Mouse (Mus musculus): ENCODE measurements at regions not wholly inside any gene's neighbourhood (a gene's known extent, or its start where the extent isn't known, plus 50 kb on each side); places are given as distances from the start of the nearest gene placed in this dataset.
A peak's percentile ranks its signal among the peaks of the same experiment; 100 is the strongest.

DNA sequence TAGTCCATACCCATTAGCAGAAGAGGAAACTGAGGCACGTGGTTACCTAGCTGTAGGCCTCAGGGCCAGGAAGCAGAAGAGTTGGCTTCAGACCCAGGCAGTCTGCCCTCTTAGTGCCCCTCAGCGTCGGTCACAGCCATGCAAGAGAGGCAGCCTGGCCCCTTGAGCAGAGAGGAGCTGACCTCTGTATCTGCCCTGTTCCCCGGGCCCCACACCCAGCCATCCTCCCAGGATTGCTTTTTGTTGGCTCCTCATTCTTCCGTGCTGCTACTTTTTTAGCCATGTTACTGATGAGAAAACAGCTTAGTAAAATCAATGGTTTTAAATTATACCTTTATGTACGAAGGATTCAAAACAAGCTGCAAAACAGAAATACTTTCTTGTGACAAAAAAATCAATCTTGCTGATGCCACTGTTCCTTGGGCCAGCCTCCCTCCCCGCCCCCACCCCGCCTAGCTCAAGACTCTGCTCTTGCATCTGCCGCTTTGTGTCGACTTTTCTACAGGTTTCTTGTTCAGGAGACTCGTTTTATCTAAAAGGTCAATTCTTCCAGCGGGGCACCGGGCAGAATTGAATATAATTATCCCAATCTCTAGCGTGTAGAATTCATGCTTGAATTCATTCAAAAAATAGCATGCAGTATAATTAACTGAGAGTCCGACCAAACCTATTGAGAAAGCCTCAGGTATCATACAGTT, 70.8 kb downstream of the Sall1 start:
- Histone ChIP-seq H3K9me3 (no peaks in the 10 kb centered on the region), H3K4me1 (replicated peaks) (peaks cover 8% of the 10 kb centered on the region; the same call in 1 of the 2 replicates), H3K27me3 (0 out of 2 replicates have a peak, but pooled peaks cover 3% of the 10 kb centered on the region), H3K4me3 (no peak overlapping the region), H3K4me2 (no peak overlapping the region), H3K27ac (replicated peaks) (no peak overlapping the region), H3K36me3 (no peaks in the 10 kb centered on the region), H3K9ac (no peak overlapping the region)
- WGBS: 40% methylated on average over 15 of the region's 15 CpGs
- ATAC-seq (ENCODE audit: low read depth): no peak

- no peak overlapping the region for H3K4me2 ChIP-seq
Observed at GRCm38 (mm10) chr8:88958843-88959242, 85.1 kb downstream of the Sall1 start.

GRCm38 (mm10) chr8:88953178-88953577, 90.8 kb downstream of the Sall1 start:
- WGBS: 26% methylated on average over 2 of the region's 2 CpGs

More at GRCm38 (mm10) chr8:88958843-88959242, 85.1 kb downstream of the Sall1 start:
- no peaks in the 10 kb centered on the region for H3K36me3 ChIP-seq
- H3K4me1 ChIP-seq (replicated peaks): no peaks in the 10 kb centered on the region
- H3K27me3 ChIP-seq: no peaks in the 10 kb centered on the region
- no peak overlapping the region for H3K9ac ChIP-seq
- no peak for ATAC-seq (ENCODE audit: low read depth)
- no peak overlapping the region for H3K27ac ChIP-seq (replicated peaks)
- peaks cover 12% of the 10 kb centered on the region for H3K9me3 ChIP-seq
- no peak overlapping the region for H3K4me3 ChIP-seq

DNA sequence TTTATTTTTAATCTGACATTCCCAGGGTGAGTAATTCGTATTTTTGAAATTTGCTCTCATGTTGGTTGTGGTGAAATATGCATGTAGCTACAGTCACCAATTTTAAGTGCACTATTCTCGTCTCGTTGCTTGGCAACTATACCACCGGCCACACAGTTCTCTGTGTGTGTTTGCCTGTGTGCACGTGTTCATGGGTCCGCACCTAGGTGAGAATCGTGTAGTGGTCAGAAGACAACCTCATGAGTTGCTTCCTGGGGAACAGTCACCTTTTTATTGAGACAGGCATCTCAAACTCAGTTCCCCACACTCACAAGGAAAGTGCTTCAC, 92.2 kb downstream of the Sall1 start:
- Histone ChIP-seq H3K9ac (no peak overlapping the region), H3K36me3 (no peaks in the 10 kb centered on the region), H3K27ac (replicated peaks) (no peak overlapping the region), H3K9me3 (peaks cover 1% of the 10 kb centered on the region; the same call in 1 of the 2 replicates), H3K27me3 (no peaks in the 10 kb centered on the region), H3K4me3 (no peak overlapping the region), H3K4me1 (replicated peaks) (no peaks in the 10 kb centered on the region), H3K4me2 (no peak overlapping the region)
- no peak for ATAC-seq (ENCODE audit: low read depth)
- 90% methylated on average over 7 of the region's 7 CpGs for WGBS

More at GRCm38 (mm10) chr8:88953178-88953577, 90.8 kb downstream of the Sall1 start:
- no peak for ATAC-seq (ENCODE audit: low read depth)
- H3K4me3 ChIP-seq: no peak overlapping the region
- H3K4me2 ChIP-seq: no peak overlapping the region
- no peak overlapping the region for H3K9ac ChIP-seq
- no peak overlapping the region for H3K27ac ChIP-seq (replicated peaks)
- H3K36me3 ChIP-seq: no peaks in the 10 kb centered on the region
- no peaks in the 10 kb centered on the region for H3K4me1 ChIP-seq (replicated peaks)
- peaks cover 12% of the 10 kb centered on the region for H3K9me3 ChIP-seq
- H3K27me3 ChIP-seq: no peaks in the 10 kb centered on the region

DNA sequence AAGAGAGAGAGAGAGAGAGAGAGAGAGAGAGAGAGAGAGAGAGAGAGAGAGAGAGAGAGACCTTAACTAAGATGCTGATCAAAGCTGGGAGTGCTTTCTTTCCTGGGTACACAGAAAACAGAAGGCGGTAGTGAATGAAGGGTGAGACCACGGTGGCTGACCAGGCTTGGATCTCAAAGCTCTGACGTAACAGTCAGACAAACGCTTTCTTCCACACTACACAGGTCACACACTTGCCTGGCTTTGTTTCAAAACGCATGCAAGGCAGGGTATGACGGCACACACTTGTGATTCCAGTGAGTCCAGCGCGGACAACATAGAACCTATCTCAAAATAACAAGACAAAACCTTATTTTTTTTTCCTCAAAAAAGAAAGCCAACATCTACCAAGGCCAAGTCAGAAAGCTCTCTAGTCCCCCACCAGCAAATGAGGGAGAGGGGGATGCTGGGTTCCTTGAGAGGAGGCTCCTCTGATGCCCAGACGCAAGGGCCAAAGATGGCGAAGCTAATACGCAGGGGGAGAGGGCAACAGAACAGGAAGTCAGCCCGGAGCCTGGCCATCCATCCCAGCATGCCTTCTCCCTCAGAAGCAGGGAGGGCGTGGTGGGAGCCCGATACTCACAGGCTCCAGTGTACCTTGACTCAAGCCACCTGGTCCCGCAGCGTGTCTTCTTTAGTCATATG, 92.7 kb downstream of the Sall1 start:
- 92% methylated on average over 16 of the region's 16 CpGs for WGBS
- H3K9me3 ChIP-seq: no peaks in the 10 kb centered on the region

DNA sequence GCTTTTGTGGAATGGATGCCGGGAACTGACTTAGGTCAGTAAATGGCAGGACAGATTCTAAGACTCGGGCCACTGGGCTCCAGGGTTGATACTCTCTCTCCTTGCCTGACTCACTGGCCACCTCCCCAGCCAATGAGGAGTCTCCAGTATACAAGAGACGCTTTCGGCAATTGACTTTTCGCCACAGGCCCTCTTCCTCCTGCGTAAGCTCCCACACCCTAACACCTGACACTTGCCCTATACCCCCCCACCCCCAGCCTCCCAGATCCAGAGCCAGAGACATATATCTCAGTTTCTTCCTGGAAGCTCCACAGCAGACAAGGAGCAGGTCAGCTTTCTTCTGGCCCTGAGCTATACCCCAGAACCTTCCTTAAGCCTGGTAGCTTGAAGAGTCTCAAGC, 94.0 kb downstream of the Sall1 start:
- Histone ChIP-seq H3K27me3 (no peaks in the 10 kb centered on the region), H3K27ac (replicated peaks) (no peak overlapping the region), H3K9me3 (no peaks in the 10 kb centered on the region), H3K9ac (no peak overlapping the region), H3K4me3 (no peak overlapping the region), H3K4me1 (replicated peaks) (no peaks in the 10 kb centered on the region), H3K36me3 (no peaks in the 10 kb centered on the region), H3K4me2 (no peak overlapping the region)
- WGBS: 96% methylated on average over 6 of the region's 6 CpGs
- no peak for ATAC-seq (ENCODE audit: low read depth)

More for the DNA sequence above, 92.7 kb downstream of the Sall1 start:
- H3K4me3 ChIP-seq: no peak overlapping the region
- no peak overlapping the region for H3K9ac ChIP-seq
- no peaks in the 10 kb centered on the region for H3K27me3 ChIP-seq
- no peak overlapping the region for H3K4me2 ChIP-seq
- no peak overlapping the region for H3K27ac ChIP-seq (replicated peaks)
- no peak for ATAC-seq (ENCODE audit: low read depth)
- no peaks in the 10 kb centered on the region for H3K4me1 ChIP-seq (replicated peaks)
- H3K36me3 ChIP-seq: no peaks in the 10 kb centered on the region

DNA sequence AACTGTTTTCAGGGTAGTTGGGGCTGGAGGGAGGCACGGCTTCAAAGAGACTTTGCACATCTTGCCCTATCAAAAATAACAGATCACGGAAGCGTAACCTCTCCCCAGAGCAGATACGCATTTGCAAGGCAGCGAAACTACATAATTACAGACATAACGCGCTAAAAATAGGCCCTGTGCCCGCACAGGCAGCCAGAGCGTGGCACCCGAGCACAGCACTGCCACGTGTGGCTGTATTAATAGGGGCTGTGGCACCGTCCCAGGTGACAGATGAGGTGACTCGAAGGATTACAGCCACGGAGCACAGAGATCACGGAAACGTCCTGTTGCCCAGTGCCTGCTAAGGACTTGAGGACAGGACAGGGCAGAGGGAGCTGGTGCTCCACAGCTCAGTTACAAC, 95.0 kb downstream of the Sall1 start:
- Histone ChIP-seq H3K4me1 (replicated peaks) (no peaks in the 10 kb centered on the region), H3K9me3 (no peaks in the 10 kb centered on the region), H3K4me2 (no peak overlapping the region), H3K4me3 (no peak overlapping the region), H3K36me3 (no peaks in the 10 kb centered on the region), H3K27ac (replicated peaks) (no peak overlapping the region), H3K9ac (no peak overlapping the region), H3K27me3 (no peaks in the 10 kb centered on the region)
- no peak for ATAC-seq (ENCODE audit: low read depth)
- WGBS: 84% methylated on average over 16 of the region's 16 CpGs

DNA sequence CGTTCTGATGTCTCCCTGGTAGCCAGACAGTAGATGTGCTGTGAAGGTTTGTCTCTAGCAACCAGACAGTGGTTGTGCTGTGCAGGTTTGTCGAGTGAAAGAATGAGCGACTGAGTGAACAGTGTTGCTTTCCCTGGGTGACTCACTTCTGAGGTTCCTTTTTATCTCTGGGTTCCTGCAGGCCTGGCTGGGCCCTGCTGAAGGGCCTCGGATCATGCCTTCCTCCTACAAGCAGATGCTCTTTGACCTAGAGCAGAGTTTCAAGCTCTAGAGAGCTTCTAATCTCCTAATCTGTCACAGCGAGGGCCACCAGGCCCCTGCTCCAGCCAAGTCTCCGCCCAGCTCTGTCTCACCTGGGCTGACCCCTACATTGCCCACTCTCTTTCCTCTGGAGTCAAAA, 95.6 kb downstream of the Sall1 start:
- no peak overlapping the region for H3K9ac ChIP-seq
- WGBS: 80% methylated on average over 6 of the region's 6 CpGs
- H3K4me2 ChIP-seq: no peak overlapping the region
- no peaks in the 10 kb centered on the region for H3K4me1 ChIP-seq (replicated peaks)
- H3K9me3 ChIP-seq: no peaks in the 10 kb centered on the region
- no peak for ATAC-seq (ENCODE audit: low read depth)
- H3K4me3 ChIP-seq: no peak overlapping the region
- H3K36me3 ChIP-seq: no peaks in the 10 kb centered on the region
- no peaks in the 10 kb centered on the region for H3K27me3 ChIP-seq
- H3K27ac ChIP-seq (replicated peaks): no peak overlapping the region

- Histone ChIP-seq H3K4me1 (replicated peaks) (no peaks in the 10 kb centered on the region), H3K4me3 (no peak overlapping the region), H3K27me3 (no peaks in the 10 kb centered on the region), H3K9me3 (no peaks in the 10 kb centered on the region), H3K9ac (no peak overlapping the region), H3K36me3 (no peaks in the 10 kb centered on the region), H3K27ac (replicated peaks) (no peak overlapping the region), H3K4me2 (no peak overlapping the region)
- ATAC-seq (ENCODE audit: low read depth): no peak
- WGBS: 65% methylated on average over 3 of the region's 3 CpGs
Observed at GRCm38 (mm10) chr8:88947384-88947783, 96.6 kb downstream of the Sall1 start.

DNA sequence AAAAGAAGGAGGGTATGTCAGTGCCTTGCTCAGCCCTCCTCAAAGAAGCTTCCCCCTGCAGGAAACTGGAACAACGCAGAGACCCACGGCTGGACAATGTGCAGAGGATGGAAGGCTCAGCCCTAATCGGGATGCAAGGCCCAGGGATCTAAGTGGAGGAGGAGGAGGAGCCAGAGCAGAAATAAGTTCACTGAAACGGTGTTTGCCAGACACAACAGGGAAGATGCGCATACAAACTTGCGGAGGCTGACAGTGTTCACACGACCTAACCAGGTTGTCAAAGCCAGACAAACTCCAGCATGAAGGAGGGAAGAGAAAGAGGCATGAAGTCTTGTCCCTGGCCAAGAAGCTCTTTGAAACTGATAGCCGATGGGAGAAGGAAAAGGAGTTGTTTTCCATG, 98.3 kb downstream of the Sall1 start:
- no peaks in the 10 kb centered on the region for H3K27me3 ChIP-seq

DNA sequence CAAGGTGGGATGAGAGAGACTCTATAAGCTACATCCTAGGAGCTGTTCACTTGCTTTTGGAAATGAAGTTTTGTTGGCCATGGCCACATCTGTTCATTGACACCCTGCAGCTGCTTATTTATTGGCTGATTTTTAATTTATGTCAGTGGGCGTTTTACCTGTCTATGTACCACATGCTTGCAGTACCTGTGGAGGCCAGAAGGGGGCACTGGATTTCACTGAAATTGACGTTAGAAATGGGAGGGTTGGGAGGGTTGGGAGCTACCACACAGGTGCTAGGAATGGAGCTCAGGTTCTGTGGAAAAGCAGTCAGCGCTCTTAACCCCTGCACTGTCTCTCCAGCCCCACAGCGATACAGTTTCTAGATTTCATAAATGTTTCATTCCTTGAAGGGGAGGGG, 99.9 kb downstream of the Sall1 start:
- Histone ChIP-seq H3K4me1 (replicated peaks) (peaks cover 6% of the 10 kb centered on the region), H3K4me3 (no peak overlapping the region), H3K27ac (replicated peaks) (no peak overlapping the region), H3K9ac (no peak overlapping the region), H3K9me3 (no peaks in the 10 kb centered on the region), H3K36me3 (no peaks in the 10 kb centered on the region), H3K27me3 (no peaks in the 10 kb centered on the region), H3K4me2 (no peak overlapping the region)
- 48% methylated on average over 4 of the region's 4 CpGs for WGBS
- ATAC-seq (ENCODE audit: low read depth): no peak

More for the DNA sequence above, 98.3 kb downstream of the Sall1 start:
- Histone ChIP-seq H3K9me3 (no peaks in the 10 kb centered on the region), H3K4me3 (no peak overlapping the region), H3K27ac (replicated peaks) (no peak overlapping the region), H3K36me3 (no peaks in the 10 kb centered on the region), H3K4me2 (no peak overlapping the region), H3K4me1 (replicated peaks) (no peaks in the 10 kb centered on the region), H3K9ac (no peak overlapping the region)
- no peak for ATAC-seq (ENCODE audit: low read depth)
- WGBS: 58% methylated on average over 8 of the region's 8 CpGs

- no peak overlapping the region for H3K9ac ChIP-seq
- no peaks in the 10 kb centered on the region for H3K9me3 ChIP-seq
- H3K36me3 ChIP-seq: no peaks in the 10 kb centered on the region
- H3K27me3 ChIP-seq: no peaks in the 10 kb centered on the region
- H3K4me3 ChIP-seq: no peak overlapping the region
- peaks cover 11% of the 10 kb centered on the region for H3K4me1 ChIP-seq (replicated peaks)
- H3K4me2 ChIP-seq: peak overlapping the region; percentile 30
- WGBS: 25% methylated on average over 16 of the region's 16 CpGs
- ATAC-seq (ENCODE audit: low read depth): no peak
- H3K27ac ChIP-seq (replicated peaks): no peak overlapping the region
Observed at GRCm38 (mm10) chr8:88939071-88939746, 104.8 kb downstream of the Sall1 start.
